Mouse (Mus musculus) myocyte (in vitro differentiated cells): ENCODE data around the gene Ror2. TPM values are rescaled to one million over a fixed set of nuclear protein-coding genes. Genes with fewer than 3 reads are reported as not detected.

Experiments used
- H3K27me3 ChIP-seq: one replicate; pipeline ENCODE4 v1.6.1; 2011; ENCODE audit not compliant: control insufficient read depth, insufficient read depth, insufficient read length
- H3K36me3 ChIP-seq: one replicate; pipeline ENCODE4 v1.6.1; 2011; ENCODE audit not compliant: control insufficient read depth, insufficient read depth
- H3K4me2 ChIP-seq: one replicate; pipeline ENCODE4 v1.6.1; 2011; ENCODE audit warnings: low read depth, control low read depth
- H3K4me3 ChIP-seq: one replicate; pipeline ENCODE4 v1.5.1; 2011; ENCODE audit warnings: mild to moderate bottlenecking, control low read depth, moderate library complexity
- H3K79me2 ChIP-seq: one replicate; pipeline ENCODE4 v1.6.1; 2011; ENCODE audit not compliant: control insufficient read depth, insufficient read depth
- H3ac ChIP-seq: one replicate; pipeline ENCODE4 v1.6.1; 2011; ENCODE audit not compliant: control insufficient read depth, insufficient read length
- CEBPB ChIP-seq: IDR thresholded peaks from 2 replicates; pipeline ENCODE4 v1.6.1; 2011; ENCODE audit warnings: mild to moderate bottlenecking, moderate library complexity; ENCODE audit not compliant: poor library complexity, insufficient read depth, severe bottlenecking
- E2F4 ChIP-seq: IDR thresholded peaks from one replicate; pipeline ENCODE4 v1.6.1; 2011; ENCODE audit warnings: mild to moderate bottlenecking, control low read depth, moderate library complexity; ENCODE audit not compliant: insufficient read depth
- MAX ChIP-seq: IDR thresholded peaks from one replicate; pipeline ENCODE4 v1.6.1; 2011; ENCODE audit warnings: low read depth, mild to moderate bottlenecking, control low read depth
- MYOD1 ChIP-seq, 3 experiments: IDR thresholded peaks; one replicate each; pipeline ENCODE4 v1.6.1; 2011; ENCODE audit warnings: control low read depth in 2 of 3, low read depth in 2 of 3, mild to moderate bottlenecking in 2 of 3, moderate library complexity in 1 of 3; ENCODE audit not compliant: insufficient read length in 2 of 3, control insufficient read depth in 1 of 3
- MYOG ChIP-seq, 3 experiments: IDR thresholded peaks; one replicate each; pipeline ENCODE4 v1.6.1; 2011; ENCODE audit warnings: control low read depth in 2 of 3, low read depth in 2 of 3, mild to moderate bottlenecking in 2 of 3; ENCODE audit not compliant: insufficient read length in 2 of 3, control insufficient read depth in 1 of 3, insufficient read depth in 1 of 3
- POLR2A ChIP-seq: IDR thresholded peaks from one replicate; pipeline ENCODE4 v1.6.1; 2011; ENCODE audit warnings: low read depth, mild to moderate bottlenecking, control low read depth, moderate library complexity; ENCODE audit not compliant: insufficient read length
- POLR2AphosphoS2 ChIP-seq: IDR thresholded peaks from one replicate; pipeline ENCODE4 v1.6.1; 2011; ENCODE audit warnings: low read depth, control low read depth; ENCODE audit not compliant: insufficient read length
- REST ChIP-seq: IDR thresholded peaks from one replicate; pipeline ENCODE4 v1.6.1; 2011; ENCODE audit warnings: mild to moderate bottlenecking, control low read depth, moderate library complexity; ENCODE audit not compliant: insufficient read depth, insufficient read length
- SRF ChIP-seq: IDR thresholded peaks from one replicate; pipeline ENCODE4 v1.6.1; 2011; ENCODE audit warnings: low read depth; ENCODE audit not compliant: control insufficient read depth, insufficient read length
- TCF12 ChIP-seq: IDR thresholded peaks from one replicate; pipeline ENCODE4 v1.6.1; 2011; ENCODE audit warnings: mild to moderate bottlenecking, control low read depth; ENCODE audit not compliant: poor library complexity, insufficient read depth, severe bottlenecking
- TCF3 ChIP-seq: IDR thresholded peaks from one replicate; pipeline ENCODE4 v1.6.1; 2011; ENCODE audit warnings: low read depth, control low read depth; ENCODE audit not compliant: insufficient read length
- USF1 ChIP-seq: IDR thresholded peaks from one replicate; pipeline ENCODE4 v1.6.1; 2011; ENCODE audit warnings: low read depth, mild to moderate bottlenecking, control low read depth, moderate library complexity
- polyA plus RNA-seq: library from polyadenylated mRNA; unstranded; fragments of >200 nt; fragmentation: generic; extraction: Trizol; gene quantifications from one replicate; pipeline ENCODE4 v1.2.1, GENCODE M21; 2012; ENCODE audit warnings: missing spikeins

Gene Ror2
- polyA plus RNA-seq, 1 experiment = 0.12 TPM

GRCm38 (mm10) chr13:53095222-53095621, 190.7 kb downstream of the Ror2 start:
- Histone ChIP-seq H3K27me3 (no peaks in the 10 kb centered on the region), H3K4me2 (no peak overlapping the region), H3K4me3 (no peak overlapping the region), H3K79me2 (no peaks in the 10 kb centered on the region), H3ac (no peak overlapping the region), H3K36me3 (no peaks in the 10 kb centered on the region)
- TF ChIP-seq MYOG (IDR thresholded peaks at IDR 0.05; ENCODE audit: control insufficient read depth in 1 of 3, insufficient read depth in 1 of 3, insufficient read length in 2 of 3, low read depth in 2 of 3) (no peak), REST (no peak), TCF12 (no peak), POLR2A (no peak), CEBPB (no peak), E2F4 (no peak), MAX (no peak), TCF3 (no peak), SRF (no peak), MYOD1 (IDR thresholded peaks at IDR 0.05; ENCODE audit: control insufficient read depth in 1 of 3, insufficient read length in 2 of 3, low read depth in 2 of 3) (no peak), POLR2AphosphoS2 (no peak), USF1 (no peak)

GRCm38 (mm10) chr13:53094658-53095057, 191.3 kb downstream of the Ror2 start:
- TF ChIP-seq POLR2A (no peak), MAX (no peak), POLR2AphosphoS2 (no peak), E2F4 (no peak), MYOG (IDR thresholded peaks at IDR 0.05; ENCODE audit: control insufficient read depth in 1 of 3, insufficient read depth in 1 of 3, insufficient read length in 2 of 3, low read depth in 2 of 3) (no peak), REST (no peak), CEBPB (no peak), SRF (no peak), USF1 (no peak), TCF3 (no peak), TCF12 (no peak), MYOD1 (IDR thresholded peaks at IDR 0.05; ENCODE audit: control insufficient read depth in 1 of 3, insufficient read length in 2 of 3, low read depth in 2 of 3) (no peak)
- Histone ChIP-seq H3K4me3 (no peak overlapping the region), H3K36me3 (no peaks in the 10 kb centered on the region), H3K79me2 (no peaks in the 10 kb centered on the region), H3ac (no peak overlapping the region), H3K27me3 (no peaks in the 10 kb centered on the region), H3K4me2 (no peak overlapping the region)

GRCm38 (mm10) chr13:53093407-53093806, 192.5 kb downstream of the Ror2 start:
- H3K36me3 ChIP-seq = no peaks in the 10 kb centered on the region
- H3K27me3 ChIP-seq = no peaks in the 10 kb centered on the region
- H3K4me3 ChIP-seq = no peak overlapping the region
- H3K79me2 ChIP-seq = no peaks in the 10 kb centered on the region
- H3ac ChIP-seq = no peak overlapping the region
- H3K4me2 ChIP-seq = no peak overlapping the region
- no peak for TF ChIP-seq TCF12
- no peak for TF ChIP-seq POLR2A
- TF ChIP-seq MYOG (IDR thresholded peaks at IDR 0.05; ENCODE audit: control insufficient read depth in 1 of 3, insufficient read depth in 1 of 3, insufficient read length in 2 of 3, low read depth in 2 of 3) = no peak
- TF ChIP-seq MYOD1 (IDR thresholded peaks at IDR 0.05; ENCODE audit: control insufficient read depth in 1 of 3, insufficient read length in 2 of 3, low read depth in 2 of 3) = no peak
- TF ChIP-seq SRF = no peak
- TF ChIP-seq POLR2AphosphoS2 = no peak
- TF ChIP-seq MAX = no peak
- TF ChIP-seq USF1 = no peak
- TF ChIP-seq TCF3 = no peak
- TF ChIP-seq CEBPB = no peak
- TF ChIP-seq E2F4 = no peak
- TF ChIP-seq REST = no peak

- H3K36me3 ChIP-seq = no peaks in the 10 kb centered on the region
Measured at GRCm38 (mm10) chr13:53086552-53087282, 199.2 kb downstream of the Ror2 start.

More at GRCm38 (mm10) chr13:53086552-53087282, 199.2 kb downstream of the Ror2 start:
- Histone ChIP-seq H3K4me2 (no peak overlapping the region), H3K27me3 (no peaks in the 10 kb centered on the region), H3K79me2 (no peaks in the 10 kb centered on the region), H3ac (no peak overlapping the region), H3K4me3 (no peak overlapping the region)
- TF ChIP-seq SRF (no peak), TCF3 (no peak), CEBPB (no peak), MYOD1 (IDR thresholded peaks at IDR 0.05; ENCODE audit: control insufficient read depth in 1 of 3, insufficient read length in 2 of 3, low read depth in 2 of 3) (no peak), MYOG (IDR thresholded peaks at IDR 0.05; ENCODE audit: control insufficient read depth in 1 of 3, insufficient read depth in 1 of 3, insufficient read length in 2 of 3, low read depth in 2 of 3) (no peak), MAX (no peak), TCF12 (no peak), POLR2A (no peak), REST (no peak), USF1 (no peak), POLR2AphosphoS2 (no peak)
